Mouse (Mus musculus) kidney, embryonic 14.5 days (tissue): ENCODE measurements around the gene Cd81. TPM values are rescaled to one million over a fixed set of nuclear protein-coding genes. Genes with fewer than 3 reads are reported as not detected.

Experiments used
- ATAC-seq: fragments of 200-750 bp; cut with Nextera tagmentation; 2 replicates; pipeline ENCODE4 v1.8.0; 2017; ENCODE audit warnings: moderate number of reproducible peaks, mild to moderate bottlenecking, moderate TSS enrichment, moderate library complexity; ENCODE audit not compliant: low FRiP score, low TSS enrichment
- H3K27ac ChIP-seq: fragments of 300-500 bp; sonication (generic); 2 replicates; pipeline ENCODE4 v1.5.1; 2014; ENCODE audit warnings: low read depth, mild to moderate bottlenecking, low read length, moderate library complexity, mixed read lengths
- H3K27me3 ChIP-seq: fragments of 300-500 bp; sonication (generic); 2 replicates; pipeline ENCODE4 v1.6.1; 2014; ENCODE audit warnings: mild to moderate bottlenecking, low read length; ENCODE audit not compliant: control insufficient read depth, insufficient read depth
- H3K36me3 ChIP-seq: fragments of 300-500 bp; sonication (generic); 2 replicates; pipeline ENCODE4 v1.6.1; 2014; ENCODE audit warnings: low read length, mixed read lengths; ENCODE audit not compliant: control insufficient read depth, insufficient read depth
- H3K4me1 ChIP-seq: fragments of 300-500 bp; sonication (generic); 2 replicates; pipeline ENCODE4 v1.6.1; 2014; ENCODE audit warnings: low read length, mixed read lengths; ENCODE audit not compliant: control insufficient read depth, insufficient read depth
- H3K4me2 ChIP-seq: fragments of 300-500 bp; sonication (generic); replicated peaks from 2 replicates; pipeline ENCODE4 v1.6.1; 2014; ENCODE audit warnings: low read depth, mild to moderate bottlenecking, low read length
- H3K4me3 ChIP-seq: fragments of 300-500 bp; sonication (generic); 2 replicates; pipeline ENCODE4 v1.5.1; 2014; ENCODE audit warnings: mild to moderate bottlenecking, low read length
- H3K9ac ChIP-seq: fragments of 300-500 bp; sonication (generic); 2 replicates; pipeline ENCODE4 v1.6.1; 2014; ENCODE audit warnings: low read depth, mild to moderate bottlenecking, low read length, moderate library complexity
- H3K9me3 ChIP-seq: fragments of 300-500 bp; sonication (generic); 2 replicates; pipeline ENCODE4 v1.6.1; 2016; ENCODE audit warnings: low read length; ENCODE audit not compliant: control insufficient read depth
- WGBS: fragments of 180-500 bp; shearing (Covaris S2); extraction: QIAGEN DNeasy Blood & Tissue Kit; methylation state at CpG from one replicate; pipeline ENCODE4 v1.1.7; 2014; 5-methylcytosine and 5-hydroxymethylcytosine counted together
- polyA plus RNA-seq: library from polyadenylated mRNA; unstranded; fragments of >200 nt; fragmentation: Nextera tagmentation; extraction: Ambion mirVana; gene quantifications from 2 replicates; pipeline ENCODE4 v1.2.1, GENCODE M21; 2014

Gene Cd81
- polyA plus RNA-seq, 1 experiment from 2014 or later = 477 TPM

- no peak overlapping the region; the same call in 1 of the 2 replicates for H3K27ac ChIP-seq
- no peaks in the 10 kb centered on the region for H3K36me3 ChIP-seq
- no peak overlapping the region for H3K9ac ChIP-seq
- peaks cover 11% of the 10 kb centered on the region; the same call in 1 of the 2 replicates for H3K4me1 ChIP-seq
- H3K9me3 ChIP-seq = no peaks in the 10 kb centered on the region
- H3K4me3 ChIP-seq = no peak overlapping the region
- H3K4me2 ChIP-seq = no peak overlapping the region
- ATAC-seq = no peak
- 77% methylated on average over 3 of the region's 3 CpGs for WGBS
- H3K27me3 ChIP-seq = no peaks in the 10 kb centered on the region
These were observed 11.3 kb upstream of the Cd81 start for GRCm38 (mm10) chr7:143041138-143041822.

- 63% methylated on average over 3 of the region's 3 CpGs for WGBS
- H3K27ac ChIP-seq = peak overlapping the region; percentile 51; the same call in 1 of the 2 replicates
- H3K4me3 ChIP-seq = no peak overlapping the region
- no peaks in the 10 kb centered on the region for H3K9me3 ChIP-seq
- H3K4me2 ChIP-seq = no peak overlapping the region
- H3K36me3 ChIP-seq = no peaks in the 10 kb centered on the region
- no peaks in the 10 kb centered on the region for H3K27me3 ChIP-seq
- H3K9ac ChIP-seq = no peak overlapping the region
- H3K4me1 ChIP-seq = peaks cover 11% of the 10 kb centered on the region; the same call in 1 of the 2 replicates
- no peak for ATAC-seq
These were observed 10.4 kb upstream of the Cd81 start for GRCm38 (mm10) chr7:143042089-143042488.

GRCm38 (mm10) chr7:143042897-143043300 is 9.6 kb upstream of the Cd81 start:
- Histone ChIP-seq H3K9ac (no peak overlapping the region), H3K27ac (peak overlapping the region; percentile 51; the same call in 1 of the 2 replicates), H3K4me3 (no peak overlapping the region), H3K4me1 (peaks cover 11% of the 10 kb centered on the region; the same call in 1 of the 2 replicates), H3K4me2 (no peak overlapping the region), H3K9me3 (no peaks in the 10 kb centered on the region), H3K27me3 (no peaks in the 10 kb centered on the region), H3K36me3 (no peaks in the 10 kb centered on the region)
- no peak for ATAC-seq
- 87% methylated on average over 3 of the region's 3 CpGs for WGBS

DNA sequence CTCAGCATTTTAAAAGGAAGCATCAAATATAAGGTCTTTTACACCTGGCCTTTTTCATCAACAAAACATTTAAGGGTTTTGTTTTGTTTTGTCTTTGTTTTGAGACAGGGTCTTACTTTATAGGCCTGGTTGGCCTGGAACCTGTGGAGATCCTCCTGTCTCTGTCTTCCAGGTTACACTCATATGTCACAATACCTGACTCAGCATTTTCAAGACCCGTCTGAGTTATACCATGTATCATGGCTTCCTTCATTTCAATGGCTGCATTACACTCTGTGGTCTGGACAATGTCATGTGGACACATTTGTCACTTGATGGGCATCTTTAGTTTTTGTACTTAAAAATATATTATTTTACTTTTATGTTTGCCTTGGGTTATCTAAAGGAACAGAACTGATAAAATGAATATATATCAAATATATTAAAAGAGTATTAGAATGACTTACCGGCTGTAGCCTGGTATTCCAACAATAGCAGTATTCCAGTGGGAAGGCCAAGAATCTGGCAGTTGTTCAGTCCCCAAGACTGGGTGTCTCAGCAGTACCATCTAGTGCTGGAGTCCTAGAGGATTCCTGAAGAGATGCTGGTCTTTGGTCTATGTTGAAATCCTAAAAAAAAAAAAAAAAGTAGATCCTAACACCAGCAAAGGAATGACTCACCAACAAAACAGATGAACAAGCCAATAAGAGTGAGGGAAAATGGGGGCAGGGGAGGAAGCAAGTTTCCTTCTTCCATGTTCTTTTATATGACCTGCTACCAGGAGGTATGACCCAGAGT is 8.3 kb upstream of the Cd81 start:
- Histone ChIP-seq H3K4me1 (peaks cover 11% of the 10 kb centered on the region; the same call in 1 of the 2 replicates), H3K27ac (no peak overlapping the region), H3K9me3 (no peaks in the 10 kb centered on the region), H3K4me3 (no peak overlapping the region), H3K36me3 (no peaks in the 10 kb centered on the region), H3K27me3 (no peaks in the 10 kb centered on the region), H3K4me2 (no peak overlapping the region), H3K9ac (no peak overlapping the region)
- 92% methylated on average over 2 of the region's 2 CpGs for WGBS
- ATAC-seq = no peak

DNA sequence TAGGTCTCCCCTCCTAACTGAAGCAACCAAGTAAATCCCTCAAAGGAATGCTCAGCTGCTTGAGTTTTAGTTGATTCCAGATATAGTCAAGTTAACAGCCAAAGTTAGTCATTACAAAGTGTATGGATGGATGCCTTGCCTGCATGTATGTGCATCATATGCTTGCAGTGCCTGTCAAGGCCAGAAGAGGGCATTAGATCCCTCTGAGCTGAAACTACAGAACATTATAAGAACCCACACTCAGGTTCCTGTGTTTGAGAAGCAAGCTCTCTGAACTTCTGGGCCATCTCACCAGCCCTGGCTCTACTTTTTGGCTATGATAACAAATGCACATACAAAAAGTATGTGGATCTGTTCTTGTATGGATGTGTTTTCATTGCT is 7.7 kb upstream of the Cd81 start:
- H3K4me2 ChIP-seq = no peak overlapping the region
- no peak overlapping the region for H3K9ac ChIP-seq
- no peak overlapping the region for H3K27ac ChIP-seq
- H3K4me1 ChIP-seq = peaks cover 11% of the 10 kb centered on the region; the same call in 1 of the 2 replicates
- no peaks in the 10 kb centered on the region for H3K27me3 ChIP-seq
- H3K4me3 ChIP-seq = no peak overlapping the region
- H3K36me3 ChIP-seq = no peaks in the 10 kb centered on the region
- ATAC-seq = no peak
- no peaks in the 10 kb centered on the region for H3K9me3 ChIP-seq

- Histone ChIP-seq H3K4me3 (no peak overlapping the region), H3K9me3 (no peaks in the 10 kb centered on the region), H3K27me3 (no peaks in the 10 kb centered on the region), H3K9ac (no peak overlapping the region), H3K4me2 (no peak overlapping the region), H3K36me3 (no peaks in the 10 kb centered on the region), H3K4me1 (peaks cover 11% of the 10 kb centered on the region; the same call in 1 of the 2 replicates), H3K27ac (no peak overlapping the region)
- WGBS = 89% methylated on average over 7 of the region's 7 CpGs
- ATAC-seq = no peak
These were observed 6.2 kb upstream of the Cd81 start for GRCm38 (mm10) chr7:143046358-143046757.

DNA sequence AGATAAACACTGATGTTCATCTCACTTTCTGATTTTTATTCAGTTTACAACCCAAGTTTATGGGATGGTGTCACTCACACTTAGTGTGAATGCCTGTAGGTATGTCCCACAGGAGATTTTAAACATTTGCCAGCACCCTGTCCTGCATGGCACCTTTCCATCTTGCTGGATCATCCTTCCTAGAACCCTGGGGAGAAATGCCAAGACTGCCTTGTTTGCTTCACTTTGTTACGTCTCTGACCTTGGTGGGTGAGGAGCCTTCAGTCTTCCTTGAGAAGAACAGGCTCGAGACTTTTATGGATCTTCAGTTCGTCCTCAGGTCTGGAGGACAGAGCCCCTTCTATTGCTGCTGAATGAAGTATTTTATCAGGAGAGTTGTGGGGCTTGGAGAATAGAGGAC is 3.2 kb upstream of the Cd81 start:
- H3K27ac ChIP-seq = no peak overlapping the region
- H3K9ac ChIP-seq = no peak overlapping the region
- no peaks in the 10 kb centered on the region for H3K9me3 ChIP-seq
- no peak for ATAC-seq
- WGBS = 84% methylated on average over 3 of the region's 3 CpGs
- no peaks in the 10 kb centered on the region for H3K27me3 ChIP-seq
- no peak overlapping the region for H3K4me2 ChIP-seq
- H3K4me1 ChIP-seq = peaks cover 8% of the 10 kb centered on the region
- H3K36me3 ChIP-seq = no peaks in the 10 kb centered on the region
- no peak overlapping the region for H3K4me3 ChIP-seq

- Histone ChIP-seq H3K4me2 (no peak overlapping the region), H3K27me3 (no peaks in the 10 kb centered on the region), H3K27ac (no peak overlapping the region), H3K9ac (no peak overlapping the region), H3K4me1 (peaks cover 16% of the 10 kb centered on the region), H3K9me3 (no peaks in the 10 kb centered on the region), H3K4me3 (no peak overlapping the region), H3K36me3 (0 out of 2 replicates have a peak, but pooled peaks cover 2% of the 10 kb centered on the region)
- WGBS = 98% methylated on average over 3 of the region's 3 CpGs
- ATAC-seq = no peak
These were observed 2.4 kb upstream of the Cd81 start for GRCm38 (mm10) chr7:143049841-143050816.
